ENCODE assay signal across 14 mouse cellular contexts in the genomic region with DNA sequence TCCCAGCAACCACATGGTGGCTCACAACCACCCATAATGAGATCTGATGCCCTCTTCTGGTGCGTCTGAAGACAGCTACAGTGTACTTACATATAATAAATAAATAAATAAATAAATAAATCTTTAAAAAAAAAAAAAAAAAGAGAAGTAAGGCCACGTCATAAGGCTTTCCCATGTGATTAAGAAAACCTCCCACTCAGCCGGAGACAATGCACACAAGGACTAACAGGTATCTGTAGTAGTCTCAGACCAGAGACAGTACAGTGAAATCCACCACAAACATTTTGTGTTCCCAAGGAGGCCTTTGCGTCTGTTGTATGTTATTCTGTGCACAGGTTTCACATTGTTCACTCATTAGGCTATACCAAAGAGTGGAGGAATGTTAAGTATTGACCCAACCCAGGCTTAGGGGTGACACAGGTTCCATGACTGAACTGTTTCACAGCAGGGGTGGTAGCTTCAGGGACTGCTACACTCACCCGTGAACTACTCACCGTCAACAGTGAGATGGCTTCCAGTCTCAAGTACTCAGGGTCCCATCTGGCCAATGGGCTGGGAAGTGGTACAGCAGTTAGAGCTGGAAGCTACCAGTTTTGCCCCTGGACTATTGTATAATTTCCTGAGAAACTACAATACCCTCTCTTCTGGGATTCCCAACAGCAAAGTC.
"Had no signal": no experiment of that assay in that cellular context is flagged by ENCODE, and none has a peak within 500 bp of the region (broad histone marks: within the 10 kb centered on the region; RNA-seq: fewer than 3 reads in every experiment).

No protein-coding gene starts in this region.

- H3K4me2 ChIP-seq: kidney, embryonic 15.5 days; limb, embryonic 15.5 days; midbrain, embryonic 11.5 days; midbrain, embryonic 15.5 days; neural tube, embryonic 13.5 days had no signal

- H3K27ac ChIP-seq: kidney, embryonic 15.5 days; limb, embryonic 15.5 days; liver, embryonic 14.5 days; midbrain, embryonic 15.5 days; neural tube, embryonic 13.5 days had no signal

- H3K4me3 ChIP-seq: kidney, embryonic 15.5 days; limb, embryonic 15.5 days; megakaryocyte, embryonic 14.5 days; midbrain, embryonic 15.5 days; neural tube, embryonic 13.5 days had no signal

- H3K9ac ChIP-seq: kidney, embryonic 15.5 days; limb, embryonic 15.5 days; liver, embryonic 14.5 days; midbrain, embryonic 15.5 days; neural tube, embryonic 13.5 days had no signal

- H3K4me1 ChIP-seq: midbrain, embryonic 15.5 days had no signal

- H3K27me3 ChIP-seq: kidney, embryonic 15.5 days; limb, embryonic 15.5 days; megakaryocyte, embryonic 14.5 days; midbrain, embryonic 15.5 days; neural tube, embryonic 13.5 days had no signal

- H3K9me3 ChIP-seq: kidney, embryonic 15.5 days; limb, embryonic 15.5 days; megakaryocyte, embryonic 14.5 days; midbrain, embryonic 15.5 days; neural tube, embryonic 13.5 days had no signal

- DNase-seq: kidney, adult 2 months; kidney, postnatal 14 days; lung, adult 2 months; lung, postnatal 36 days; retina, postnatal 1 day; right cerebral cortex, postnatal 14 days; thymus, postnatal 4 days had no signal
